Mouse (Mus musculus) E14TG2a.4 (cell line): ENCODE measurements around the gene Olfr213.

Source experiments
- H3K27me3 ChIP-seq: 2 replicates; pipeline ENCODE4 v1.6.1; 2014; ENCODE audit warnings: low read length, control low read depth; ENCODE audit not compliant: insufficient read depth
- H3K36me3 ChIP-seq: 2 replicates; pipeline ENCODE4 v1.6.1; 2014; ENCODE audit warnings: low read length, control low read depth; ENCODE audit not compliant: insufficient read depth
- H3K4me1 ChIP-seq: replicated peaks from 2 replicates; pipeline ENCODE4 v1.6.1; 2014; ENCODE audit warnings: low read depth, low read length, control low read depth
- H3K4me3 ChIP-seq: replicated peaks from 2 replicates; pipeline ENCODE4 v1.5.1; 2014; ENCODE audit warnings: mild to moderate bottlenecking, low read length
- H3K9me3 ChIP-seq: 2 replicates; pipeline ENCODE4 v1.6.1; 2014; ENCODE audit warnings: low read length, control low read depth
- CTCF ChIP-seq: conservative IDR thresholded peaks from 2 replicates; pipeline ENCODE4 v1.5.1; 2014; ENCODE audit warnings: low read length
- NANOG ChIP-seq: IDR thresholded peaks from 2 replicates; pipeline ENCODE4 v1.6.1; 2014; ENCODE audit warnings: borderline replicate concordance, low read length, mixed read lengths
- POU5F1 ChIP-seq: IDR thresholded peaks from 2 replicates; pipeline ENCODE4 v1.6.1; 2014; ENCODE audit warnings: low read length, borderline replicate concordance

The Olfr213 gene

DNA sequence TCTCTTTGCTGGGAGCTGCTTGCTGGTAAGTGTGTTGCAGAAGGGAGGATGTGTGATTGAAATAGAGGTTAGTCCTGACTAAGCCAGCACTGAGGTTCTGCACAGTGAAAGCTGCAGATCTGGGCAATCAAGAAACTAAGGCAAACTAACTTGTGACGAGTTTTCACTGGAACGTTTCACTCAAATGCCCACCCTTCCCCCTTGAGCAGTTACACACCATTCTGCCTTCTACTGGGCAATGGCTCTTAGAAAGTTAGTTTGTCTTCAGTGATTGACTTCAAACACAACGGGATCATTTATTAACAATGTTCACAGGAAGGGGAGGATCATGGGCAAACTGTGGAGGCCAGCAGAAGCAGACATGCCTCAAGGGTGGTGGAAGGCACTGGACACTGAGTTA, 16.7 kb downstream of the Olfr213 start:
- H3K4me3 ChIP-seq = no peak overlapping the region
- H3K4me1 ChIP-seq = no peaks in the 10 kb centered on the region
- no peaks in the 10 kb centered on the region for H3K36me3 ChIP-seq
- H3K9me3 ChIP-seq = no peaks in the 10 kb centered on the region
- TF ChIP-seq CTCF = no peak
- TF ChIP-seq POU5F1 = no peak
- no peak for TF ChIP-seq NANOG
- H3K27me3 ChIP-seq = 0 out of 2 replicates have a peak, but pooled peaks cover 2% of the 10 kb centered on the region

DNA sequence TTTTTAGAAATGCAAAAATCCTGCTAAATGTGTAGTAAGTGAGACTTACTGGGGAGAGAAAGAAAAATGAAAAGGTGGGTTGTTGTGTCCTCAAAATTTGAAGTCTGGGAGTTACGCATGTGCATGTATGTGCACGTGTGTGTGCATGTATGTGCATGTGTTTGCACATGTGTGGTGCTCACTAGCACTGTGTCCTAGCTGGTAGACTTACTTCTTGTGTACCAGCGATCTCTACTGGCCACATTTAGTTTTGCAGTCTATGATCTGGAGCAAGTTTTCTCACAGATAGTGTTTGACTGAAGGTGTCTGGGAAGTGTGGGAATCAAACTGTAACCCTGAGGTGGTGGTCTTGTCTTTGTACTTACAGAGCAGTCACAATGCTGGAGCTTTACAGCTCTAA, 31.6 kb downstream of the Olfr213 start:
- Histone ChIP-seq H3K36me3 (no peaks in the 10 kb centered on the region), H3K27me3 (peaks cover 5% of the 10 kb centered on the region; the same call in 1 of the 2 replicates), H3K4me1 (no peaks in the 10 kb centered on the region), H3K4me3 (no peak overlapping the region), H3K9me3 (no peaks in the 10 kb centered on the region)
- TF ChIP-seq NANOG (no peak), CTCF (peak; percentile 63)

DNA sequence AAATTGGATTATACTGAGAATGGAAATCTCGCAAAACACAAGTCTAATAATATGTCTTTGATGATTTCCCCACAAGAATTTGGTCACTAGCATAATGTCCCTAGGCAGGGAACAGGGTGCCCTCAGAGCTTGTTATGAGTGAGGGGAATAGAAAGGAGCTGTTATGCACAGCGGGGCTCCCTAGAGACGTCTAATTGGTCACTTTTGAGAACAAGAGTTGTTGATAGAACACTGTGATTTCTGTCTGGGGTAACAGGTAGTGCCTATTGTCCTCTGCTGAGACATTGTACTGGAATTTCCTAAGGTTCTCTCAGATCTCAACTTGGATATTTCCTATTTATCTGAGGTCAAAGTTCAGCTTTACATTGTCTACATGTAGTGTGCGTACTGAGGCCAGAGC, 45.8 kb downstream of the Olfr213 start, which contains the start of gene Olfr215:
Olfr215 (minus strand) TSS at position 101 of the 400 bp plus-strand sequence.
- Histone ChIP-seq H3K4me3 (no peak within 1 kb of the TSS), H3K27me3 (no peaks in the 10 kb centered on the region), H3K36me3 (no peaks in the 10 kb centered on the region), H3K9me3 (no peaks in the 10 kb centered on the region), H3K4me1 (no peaks in the 10 kb centered on the region)
- no peak for TF ChIP-seq CTCF
